Mouse (Mus musculus) intestine, postnatal 0 days (tissue): ENCODE measurements around the gene Irf8. TPM values are rescaled to one million over a fixed set of nuclear protein-coding genes. Genes with fewer than 3 reads are reported as not detected.

Experiments
- ATAC-seq: fragments of 200-750 bp; cut with Nextera tagmentation; 2 replicates; pipeline ENCODE4 v1.8.0; 2017; ENCODE audit warnings: mild to moderate bottlenecking, moderate TSS enrichment, moderate library complexity
- H3K27ac ChIP-seq: fragments of 300-500 bp; sonication (generic); 2 replicates; pipeline ENCODE4 v1.5.1; 2014; ENCODE audit warnings: mild to moderate bottlenecking, low read depth, low read length, moderate library complexity
- H3K27me3 ChIP-seq: fragments of 300-500 bp; sonication (generic); replicated peaks from 2 replicates; pipeline ENCODE4 v1.6.1; 2014; ENCODE audit warnings: low read length, mixed read lengths; ENCODE audit not compliant: control insufficient read depth, insufficient read depth
- H3K36me3 ChIP-seq: fragments of 300-500 bp; sonication (generic); 2 replicates; pipeline ENCODE4 v1.6.1; 2014; ENCODE audit warnings: mild to moderate bottlenecking, moderate library complexity; ENCODE audit not compliant: control insufficient read depth, insufficient read depth
- H3K4me1 ChIP-seq: fragments of 300-500 bp; sonication (generic); replicated peaks from 2 replicates; pipeline ENCODE4 v1.6.1; 2014; ENCODE audit warnings: antibody characterized with exemption, low read length, mixed read lengths; ENCODE audit not compliant: control insufficient read depth, insufficient read depth
- H3K4me2 ChIP-seq: fragments of 300-500 bp; sonication (generic); replicated peaks from 2 replicates; pipeline ENCODE4 v1.6.1; 2014; ENCODE audit warnings: low read depth, mild to moderate bottlenecking, moderate library complexity
- H3K4me3 ChIP-seq: fragments of 300-500 bp; sonication (generic); 2 replicates; pipeline ENCODE4 v1.5.1; 2014; ENCODE audit warnings: low read depth, low read length
- H3K9ac ChIP-seq: fragments of 300-500 bp; sonication (generic); 2 replicates; pipeline ENCODE4 v1.6.1; 2014; ENCODE audit warnings: mild to moderate bottlenecking, low read depth, low read length
- H3K9me3 ChIP-seq: fragments of 300-500 bp; sonication (generic); 2 replicates; pipeline ENCODE4 v1.6.1; 2016; ENCODE audit warnings: mixed run types; ENCODE audit not compliant: control insufficient read depth
- CTCF ChIP-seq: sonication (generic); IDR thresholded peaks from 2 replicates; pipeline ENCODE4 v1.5.1; 2016; ENCODE audit warnings: low read depth, mild to moderate bottlenecking, control low read depth, antibody characterized with exemption, moderate library complexity
- WGBS: fragments of 180-500 bp; shearing (Covaris S2); extraction: QIAGEN DNeasy Blood & Tissue Kit; methylation state at CpG from one replicate; pipeline ENCODE4 v1.1.7; 2014; 5-methylcytosine and 5-hydroxymethylcytosine counted together
- polyA plus RNA-seq: library from polyadenylated mRNA; unstranded; fragments of >200 nt; fragmentation: Nextera tagmentation; extraction: Ambion mirVana; gene quantifications from 2 replicates; pipeline ENCODE4 v1.2.1, GENCODE M21; 2015

Irf8 gene
- polyA plus RNA-seq, 1 experiment from 2014 or later = 79.5 TPM

DNA sequence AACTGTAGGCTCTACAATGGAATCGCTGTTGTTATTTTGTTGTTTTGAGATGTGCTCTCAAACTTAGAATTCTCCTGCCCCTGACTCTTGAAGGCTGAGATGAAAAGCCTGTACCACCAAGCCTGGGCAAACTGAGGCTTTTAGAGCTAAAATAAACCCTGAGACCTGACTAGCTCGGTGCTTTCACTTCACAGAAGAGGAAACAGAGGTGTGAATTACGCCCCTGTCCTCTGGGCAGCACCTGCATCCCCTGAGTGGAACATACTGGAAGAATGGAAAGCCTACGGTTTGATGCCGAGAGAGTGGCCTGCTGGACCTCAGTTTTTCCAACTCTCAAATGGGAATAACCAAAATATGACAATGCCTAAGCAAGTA is 10.6 kb upstream of the Irf8 start:
- H3K27ac ChIP-seq = peak overlapping the region; percentile 84
- H3K27me3 ChIP-seq = no peaks in the 10 kb centered on the region
- WGBS = 62% methylated on average over 5 of the region's 5 CpGs
- no peak overlapping the region for H3K4me3 ChIP-seq
- H3K9ac ChIP-seq = no peak overlapping the region
- peaks cover 8% of the 10 kb centered on the region; the same call in 1 of the 2 replicates for H3K4me1 ChIP-seq
- no peaks in the 10 kb centered on the region for H3K9me3 ChIP-seq
- no peak for TF ChIP-seq CTCF
- no peaks in the 10 kb centered on the region for H3K36me3 ChIP-seq
- no peak for ATAC-seq
- H3K4me2 ChIP-seq = no peak overlapping the region

DNA sequence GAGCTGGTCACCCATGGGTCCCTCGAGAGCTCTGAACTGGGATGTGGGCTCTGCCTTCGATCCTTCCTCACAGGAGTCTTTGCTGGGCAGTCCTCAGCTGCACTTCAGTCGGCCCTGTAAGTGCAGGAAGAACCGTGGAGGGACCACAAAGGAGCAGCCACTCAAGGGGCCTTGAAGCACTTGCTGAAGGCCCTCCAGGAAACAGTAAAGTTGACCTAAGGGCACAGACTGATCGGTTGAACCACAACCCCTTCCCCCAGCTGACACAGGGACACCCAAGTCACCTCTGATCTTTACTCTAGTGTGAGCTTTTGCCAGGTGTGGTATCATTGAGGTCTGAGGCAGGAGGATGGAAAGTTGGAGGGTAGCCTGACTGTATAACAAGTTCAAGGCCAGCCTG is 10.1 kb upstream of the Irf8 start:
- Histone ChIP-seq H3K4me3 (no peak overlapping the region), H3K4me2 (no peak overlapping the region), H3K36me3 (no peaks in the 10 kb centered on the region), H3K4me1 (peaks cover 8% of the 10 kb centered on the region; the same call in 1 of the 2 replicates), H3K27ac (peak overlapping the region; percentile 84; the same call in 1 of the 2 replicates), H3K9me3 (no peaks in the 10 kb centered on the region), H3K9ac (no peak overlapping the region), H3K27me3 (no peaks in the 10 kb centered on the region)
- no peak for ATAC-seq
- no peak for TF ChIP-seq CTCF
- WGBS = 54% methylated on average over 5 of the region's 5 CpGs

GRCm38 (mm10) chr8:120728488-120729160 is 7.5 kb upstream of the Irf8 start:
- Histone ChIP-seq H3K27me3 (no peaks in the 10 kb centered on the region), H3K4me1 (peaks cover 8% of the 10 kb centered on the region; the same call in 1 of the 2 replicates), H3K9me3 (no peaks in the 10 kb centered on the region), H3K9ac (no peak overlapping the region), H3K36me3 (no peaks in the 10 kb centered on the region), H3K27ac (peak overlapping the region; percentile 76), H3K4me3 (no peak overlapping the region), H3K4me2 (peak overlapping the region; percentile 33)
- 19% methylated on average over 9 of the region's 9 CpGs for WGBS
- ATAC-seq = peak; percentile 79
- no peak for TF ChIP-seq CTCF

GRCm38 (mm10) chr8:120731582-120731981 is 4.6 kb upstream of the Irf8 start:
- Histone ChIP-seq H3K27ac (no peak overlapping the region), H3K36me3 (no peaks in the 10 kb centered on the region), H3K27me3 (no peaks in the 10 kb centered on the region), H3K4me3 (no peak overlapping the region), H3K9ac (no peak overlapping the region), H3K4me2 (no peak overlapping the region), H3K4me1 (peaks cover 4% of the 10 kb centered on the region; the same call in 1 of the 2 replicates), H3K9me3 (no peaks in the 10 kb centered on the region)
- ATAC-seq = no peak
- WGBS = 61% methylated on average over 14 of the region's 14 CpGs
- no peak for TF ChIP-seq CTCF

- no peak overlapping the region for H3K9ac ChIP-seq
- no peak for ATAC-seq
- no peaks in the 10 kb centered on the region for H3K27me3 ChIP-seq
- no peak overlapping the region for H3K4me2 ChIP-seq
- no peak overlapping the region for H3K27ac ChIP-seq
- TF ChIP-seq CTCF = no peak
- H3K4me3 ChIP-seq = no peak overlapping the region
- H3K9me3 ChIP-seq = no peaks in the 10 kb centered on the region
- no peaks in the 10 kb centered on the region for H3K36me3 ChIP-seq
- H3K4me1 ChIP-seq = peaks cover 4% of the 10 kb centered on the region; the same call in 1 of the 2 replicates
- 77% methylated on average over 5 of the region's 6 CpGs for WGBS
These were observed 4.1 kb upstream of the Irf8 start for GRCm38 (mm10) chr8:120732068-120732467.

DNA sequence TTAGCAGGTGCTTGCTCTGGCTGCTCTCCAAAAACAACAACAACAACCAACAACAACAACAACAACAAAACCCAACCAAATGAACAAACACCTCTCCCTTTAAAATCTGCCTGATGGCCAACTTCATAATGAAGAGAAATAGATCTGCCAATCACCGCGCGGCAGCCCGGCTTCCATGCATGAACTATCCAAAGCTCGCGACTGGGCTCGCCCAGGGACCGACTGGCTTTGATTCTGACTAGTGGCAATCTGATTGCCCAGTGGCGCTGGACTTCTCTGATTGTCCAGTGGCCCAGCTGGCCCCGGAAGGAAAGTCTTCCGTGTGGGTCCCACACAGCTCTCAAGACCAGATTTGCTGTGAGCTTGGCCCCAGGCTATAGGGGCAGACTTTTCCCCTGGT is 328 bp downstream of the Irf8 start:
- Histone ChIP-seq H3K4me2 (peak overlapping the region; percentile 88), H3K4me3 (peak overlapping the region; percentile 60), H3K9ac (peak overlapping the region; percentile 73), H3K27ac (peak overlapping the region; percentile 68; the same call in 1 of the 2 replicates), H3K36me3 (peaks cover 15% of the 10 kb centered on the region; the same call in 1 of the 2 replicates), H3K9me3 (no peaks in the 10 kb centered on the region), H3K27me3 (no peaks in the 10 kb centered on the region), H3K4me1 (0 out of 2 replicates have a peak, but pooled peaks cover 7% of the 10 kb centered on the region)
- ATAC-seq = peak; percentile 62
- TF ChIP-seq CTCF = no peak
- WGBS = 1% methylated on average over 11 of the region's 11 CpGs
